ENCODE assay signal across 9 mouse cellular contexts in genomic region chr4:95082481-95083088, GRCm38 (mm10). TPM values are rescaled to one million over a fixed set of nuclear protein-coding genes. Genes with fewer than 3 reads are reported as not detected.
DNase-seq lines count a peak whose midpoint lies in the region; ATAC-seq and TF ChIP-seq lines count a peak whose summit lies in the region.
"Had no signal": no experiment of that assay in that cellular context is flagged by ENCODE, and none has a peak within 500 bp of the region (broad histone marks: within the 10 kb centered on the region; RNA-seq: fewer than 3 reads in every experiment).

No protein-coding gene starts in this region.

- no peaks in the 10 kb centered on the region for H3K27me3 ChIP-seq in forebrain, embryonic 10.5 days (ENCODE audit: poor library complexity, severe bottlenecking)
- H3K27me3 ChIP-seq in forebrain, embryonic 12.5 days = 0 out of 2 replicates have a peak, but pooled peaks cover 4% of the 10 kb centered on the region
- H3K27me3 ChIP-seq in kidney, postnatal 0 days (ENCODE audit: insufficient read depth, low read length) = no peaks in the 10 kb centered on the region
- H3K27me3 ChIP-seq in midbrain, postnatal 0 days (ENCODE audit: insufficient read depth, low read length) = no peaks in the 10 kb centered on the region
- H3K27me3 ChIP-seq: embryonic facial prominence, embryonic 12.5 days had no signal

- H3K27ac ChIP-seq in forebrain, embryonic 10.5 days = peak overlapping the region; percentile 48; the same call in 1 of the 2 replicates
- no peak overlapping the region for H3K27ac ChIP-seq in forebrain, embryonic 12.5 days
- H3K27ac ChIP-seq in kidney, postnatal 0 days = peak overlapping the region; percentile 65; the same call in 1 of the 2 replicates
- no peak overlapping the region for H3K27ac ChIP-seq in midbrain, postnatal 0 days (ENCODE audit: low read depth, low read length)
- H3K27ac ChIP-seq: embryonic facial prominence, embryonic 12.5 days had no signal

- no peaks in the 10 kb centered on the region for H3K36me3 ChIP-seq in forebrain, embryonic 10.5 days (replicated peaks)
- H3K36me3 ChIP-seq in forebrain, embryonic 12.5 days (replicated peaks) = no peaks in the 10 kb centered on the region
- H3K36me3 ChIP-seq in kidney, postnatal 0 days (ENCODE audit: insufficient read depth, low read length) = no peaks in the 10 kb centered on the region
- H3K36me3 ChIP-seq in midbrain, postnatal 0 days (ENCODE audit: insufficient read depth, low read length) = no peaks in the 10 kb centered on the region
- H3K36me3 ChIP-seq: embryonic facial prominence, embryonic 12.5 days had no signal

- ATAC-seq in forebrain, embryonic 12.5 days (ENCODE audit: low FRiP score) = no peak; the same call in 1 of the 2 replicates
- peak; percentile 78 for ATAC-seq in kidney, postnatal 0 days (replicated peaks; ENCODE audit: low FRiP score, low read depth)
- peak; percentile 39; the same call in 1 of the 2 replicates for ATAC-seq in midbrain, postnatal 0 days (ENCODE audit: low FRiP score)
- no peak for ATAC-seq in activated CD4-positive, CD25-positive, alpha-beta regulatory T cell, adult 4 months

- H3K4me1 ChIP-seq in forebrain, embryonic 10.5 days = peaks cover 27% of the 10 kb centered on the region
- H3K4me1 ChIP-seq in forebrain, embryonic 12.5 days = peaks cover 13% of the 10 kb centered on the region; the same call in 1 of the 2 replicates
- peaks cover 7% of the 10 kb centered on the region for H3K4me1 ChIP-seq in kidney, postnatal 0 days (replicated peaks; ENCODE audit: insufficient read depth, low read length)
- H3K4me1 ChIP-seq in midbrain, postnatal 0 days (ENCODE audit: insufficient read depth, low read length) = no peaks in the 10 kb centered on the region

- H3K4me2 ChIP-seq in forebrain, embryonic 12.5 days = no peak overlapping the region
- H3K4me2 ChIP-seq in kidney, postnatal 0 days (ENCODE audit: low read length) = no peak overlapping the region
- no peak overlapping the region for H3K4me2 ChIP-seq in midbrain, postnatal 0 days (ENCODE audit: low read depth, low read length, poor library complexity, severe bottlenecking)
- H3K4me2 ChIP-seq: embryonic facial prominence, embryonic 12.5 days had no signal

- no peaks in the 10 kb centered on the region for H3K9me3 ChIP-seq in forebrain, embryonic 10.5 days
- no peaks in the 10 kb centered on the region for H3K9me3 ChIP-seq in forebrain, embryonic 12.5 days
- H3K9me3 ChIP-seq in kidney, postnatal 0 days (replicated peaks; ENCODE audit: low read length) = no peaks in the 10 kb centered on the region
- no peaks in the 10 kb centered on the region for H3K9me3 ChIP-seq in midbrain, postnatal 0 days (ENCODE audit: low read length)
- H3K9me3 ChIP-seq: embryonic facial prominence, embryonic 12.5 days had no signal

- WGBS in forebrain, embryonic 10.5 days = 73% methylated on average over 4 of the region's 4 CpGs
- WGBS in forebrain, embryonic 12.5 days = 58% methylated on average over 4 of the region's 4 CpGs
- 41% methylated on average over 4 of the region's 4 CpGs for WGBS in kidney, postnatal 0 days
- WGBS in midbrain, postnatal 0 days = 49% methylated on average over 4 of the region's 4 CpGs

- H3K4me3 ChIP-seq in forebrain, embryonic 10.5 days = no peak overlapping the region
- H3K4me3 ChIP-seq in forebrain, embryonic 12.5 days (replicated peaks) = no peak overlapping the region
- H3K4me3 ChIP-seq in kidney, postnatal 0 days (replicated peaks; ENCODE audit: low read depth, low read length) = no peak overlapping the region
- no peak overlapping the region for H3K4me3 ChIP-seq in midbrain, postnatal 0 days (ENCODE audit: low read depth, low read length)
- H3K4me3 ChIP-seq: embryonic facial prominence, embryonic 12.5 days had no signal

- no peak for TF ChIP-seq CTCF in kidney, postnatal 0 days (IDR thresholded peaks at IDR 0.05; ENCODE audit: low read depth)
- TF ChIP-seq CTCF in midbrain, postnatal 0 days (IDR thresholded peaks at IDR 0.05) = no peak

- no peak for DNase-seq in forebrain, embryonic 10.5 days (ENCODE audit: extremely low spot score, low spot score)
- peak; percentile 67 to 77 for DNase-seq in cerebellum, postnatal 10 days
- DNase-seq in heart, adult 9 months (ENCODE audit: low spot score in 2 of 2) = peak; percentile 75 to 79
- peak; percentile 74 for DNase-seq in kidney, postnatal 0 days (ENCODE audit: low spot score)
- DNase-seq in midbrain, postnatal 0 days (ENCODE audit: low spot score) = peak; percentile 71
- no peak for DNase-seq in spleen, postnatal 10 days (ENCODE audit: low spot score in 2 of 2)

- no peak overlapping the region for H3K9ac ChIP-seq in forebrain, embryonic 12.5 days
- H3K9ac ChIP-seq in kidney, postnatal 0 days (ENCODE audit: low read depth, low read length) = no peak overlapping the region
- H3K9ac ChIP-seq in midbrain, postnatal 0 days (replicated peaks; ENCODE audit: low read length, poor library complexity, severe bottlenecking) = no peak overlapping the region
- H3K9ac ChIP-seq: embryonic facial prominence, embryonic 12.5 days had no signal

RNA-seq across cellular contexts. Expression of gene Jun, which starts 30.6 kb away (rescaled TPM):
- 74.2 and 82.9 TPM in 2 replicates for polyA plus RNA-seq in forebrain, embryonic 10.5 days (2016; fragmentation: Nextera tagmentation; extraction: Ambion mirVana)
- polyA plus RNA-seq in forebrain, embryonic 12.5 days (2016; fragmentation: Nextera tagmentation; extraction: Ambion mirVana) = 101 and 107 TPM in 2 replicates
- polyA plus RNA-seq in kidney, postnatal 0 days (2015; fragmentation: Nextera tagmentation; extraction: Ambion mirVana) = 55.1 and 60.1 TPM in 2 replicates
- 60.2 and 62.7 TPM in 2 replicates for total RNA-seq in midbrain, postnatal 0 days (2014; rRNA removed)
- 37.9 and 40.5 TPM in 2 replicates for polyA plus RNA-seq in midbrain, postnatal 0 days (2015; fragmentation: Nextera tagmentation; extraction: Ambion mirVana)
- polyA plus RNA-seq in activated CD4-positive, CD25-positive, alpha-beta regulatory T cell, adult 4 months (2017; shearing (Covaris generic)) = 10 to 100 TPM in 1 of 2 experiments, 1 to 10 TPM in 1; 7.2 to 16.4 TPM

Comparison
In these comparisons a context has a peak if more than half of its experiments do, and no peak if none do; other contexts are left out.
1. H3K27ac ChIP-seq: peak in forebrain, embryonic 10.5 days (single experiment) and kidney, postnatal 0 days (single experiment); none in forebrain, embryonic 12.5 days (single experiment) and midbrain, postnatal 0 days (single experiment).
2. DNase-seq: peak in cerebellum, postnatal 10 days (2 of 2), heart, adult 9 months (2 of 2), kidney, postnatal 0 days (single experiment) and midbrain, postnatal 0 days (single experiment); none in forebrain, embryonic 10.5 days (single experiment) and spleen, postnatal 10 days (0 of 2).
3. ATAC-seq: peak in kidney, postnatal 0 days (single experiment) and midbrain, postnatal 0 days (single experiment); none in forebrain, embryonic 12.5 days (single experiment) and activated CD4-positive, CD25-positive, alpha-beta regulatory T cell, adult 4 months (single experiment).